Mouse (Mus musculus) kidney, embryonic 15.5 days (tissue): Measurements from ENCODE around the gene Fxyd5. TPM values are rescaled to one million over a fixed set of nuclear protein-coding genes. Genes with fewer than 3 reads are reported as not detected.
A peak's percentile ranks its signal among the peaks of the same experiment; 100 is the strongest.

ENCODE experiments used
- ATAC-seq: fragments of 200-750 bp; cut with Nextera tagmentation; replicated peaks from 2 replicates; pipeline ENCODE4 v1.8.0; 2017; ENCODE audit warnings: moderate TSS enrichment; ENCODE audit not compliant: low FRiP score
- H3K27ac ChIP-seq: fragments of 300-500 bp; sonication (generic); 2 replicates; pipeline ENCODE4 v1.5.1; 2015; ENCODE audit warnings: mild to moderate bottlenecking, inconsistent platforms
- H3K27me3 ChIP-seq: fragments of 300-500 bp; sonication (generic); 2 replicates; pipeline ENCODE4 v1.6.1; 2015; ENCODE audit warnings: inconsistent platforms
- H3K36me3 ChIP-seq: fragments of 300-500 bp; sonication (generic); 2 replicates; pipeline ENCODE4 v1.6.1; 2015; ENCODE audit warnings: inconsistent platforms
- H3K4me1 ChIP-seq: fragments of 300-500 bp; sonication (generic); 2 replicates; pipeline ENCODE4 v1.6.1; 2015; ENCODE audit warnings: inconsistent platforms
- H3K4me2 ChIP-seq: fragments of 300-500 bp; sonication (generic); 2 replicates; pipeline ENCODE4 v1.6.1; 2015; ENCODE audit warnings: moderate library complexity, mild to moderate bottlenecking, inconsistent platforms
- H3K4me3 ChIP-seq: fragments of 300-500 bp; sonication (generic); replicated peaks from 2 replicates; pipeline ENCODE4 v1.5.1; 2015; ENCODE audit warnings: mild to moderate bottlenecking, inconsistent platforms
- H3K9ac ChIP-seq: fragments of 300-500 bp; sonication (generic); 2 replicates; pipeline ENCODE4 v1.6.1; 2015; ENCODE audit warnings: mild to moderate bottlenecking, inconsistent platforms
- H3K9me3 ChIP-seq: fragments of 300-500 bp; sonication (generic); replicated peaks from 2 replicates; pipeline ENCODE4 v1.6.1; 2016; ENCODE audit warnings: inconsistent platforms
- WGBS: fragments of 180-500 bp; shearing (Covaris S2); methylation state at CpG from one replicate; pipeline ENCODE4 v1.1.7; 2015; ENCODE audit warnings: mixed read lengths; 5-methylcytosine and 5-hydroxymethylcytosine counted together
- polyA plus RNA-seq: library from polyadenylated mRNA; unstranded; fragments of >200 nt; fragmentation: Nextera tagmentation; extraction: Ambion mirVana; gene quantifications from 2 replicates; pipeline ENCODE4 v1.2.1, GENCODE M21; 2015

The Fxyd5 gene
- polyA plus RNA-seq, 1 experiment from 2014 or later: 35.0 TPM

DNA sequence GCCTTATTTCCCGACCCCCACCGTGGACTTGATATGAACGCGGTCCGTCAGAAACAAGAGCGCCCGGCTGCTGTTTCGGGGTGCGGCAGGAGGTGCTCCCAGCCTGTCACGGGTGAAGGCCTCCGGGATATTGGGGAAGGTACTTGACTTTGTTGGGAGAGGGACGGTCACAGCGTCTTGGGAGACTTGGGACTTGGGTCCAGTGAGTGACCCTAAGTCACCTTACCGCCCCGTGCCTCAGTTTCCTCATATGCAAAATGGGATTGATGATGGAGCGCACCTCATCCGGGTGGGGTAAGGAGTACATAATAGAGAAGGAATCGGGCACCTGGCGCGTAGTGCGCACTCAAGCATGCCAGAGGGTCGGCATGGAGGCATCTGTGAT is 10.0 kb upstream of the Fxyd5 start:
- Histone ChIP-seq H3K27ac (no peak overlapping the region), H3K4me1 (peaks cover 70% of the 10 kb centered on the region), H3K4me3 (peak overlapping the region; percentile 32), H3K27me3 (peaks cover 60% of the 10 kb centered on the region), H3K9me3 (no peaks in the 10 kb centered on the region), H3K4me2 (peak overlapping the region; percentile 59), H3K9ac (peak overlapping the region; percentile 29; the same call in 1 of the 2 replicates), H3K36me3 (no peaks in the 10 kb centered on the region)
- ATAC-seq: no peak
- WGBS: 4% methylated on average over 22 of the region's 22 CpGs

GRCm38 (mm10) chr7:31051321-31052021 is 9.2 kb upstream of the Fxyd5 start, which contains the start of gene Fxyd7:
TSS of gene Fxyd7 (minus strand) at chr7:31051467.
- no peak for ATAC-seq
- H3K27me3 ChIP-seq: peaks cover 62% of the 10 kb centered on the region
- under 1% methylated on average over 28 of the region's 28 CpGs for WGBS
- H3K9me3 ChIP-seq: no peaks in the 10 kb centered on the region
- H3K27ac ChIP-seq: no peak within 1 kb of the TSS
- peak within 1 kb of the TSS; percentile 32 for H3K4me3 ChIP-seq
- H3K4me2 ChIP-seq: peak within 1 kb of the TSS; percentile 59
- H3K36me3 ChIP-seq: no peaks in the 10 kb centered on the region
- H3K9ac ChIP-seq: peak within 1 kb of the TSS; percentile 29; the same call in 1 of the 2 replicates
- H3K4me1 ChIP-seq: peaks cover 69% of the 10 kb centered on the region

- H3K4me1 ChIP-seq: peaks cover 64% of the 10 kb centered on the region
- H3K27me3 ChIP-seq: peaks cover 64% of the 10 kb centered on the region
These were observed 8.6 kb upstream of the Fxyd5 start for GRCm38 (mm10) chr7:31050921-31051320.

DNA sequence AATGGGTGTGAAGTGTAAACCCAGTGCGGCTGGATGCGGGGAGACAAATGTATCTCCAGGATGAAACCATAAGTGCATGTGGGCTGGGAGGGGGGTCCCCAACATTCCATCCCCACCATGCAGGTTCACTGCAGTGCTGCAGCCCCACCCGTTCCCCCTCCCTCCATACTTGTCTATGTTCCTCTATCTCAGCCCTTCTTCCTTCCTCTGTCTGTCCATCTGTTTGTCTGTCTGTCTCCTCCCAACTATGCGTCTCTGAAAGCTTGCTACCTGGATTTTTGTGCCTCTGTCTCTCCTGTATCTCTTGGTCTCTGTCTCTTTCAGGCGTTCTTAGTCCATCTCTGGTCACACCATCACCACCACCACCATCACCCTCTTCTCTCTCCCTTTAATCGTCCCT is 8.2 kb upstream of the Fxyd5 start:
- WGBS: 5% methylated on average over 6 of the region's 6 CpGs
- ATAC-seq: no peak
- Histone ChIP-seq H3K4me3 (peak overlapping the region; percentile 32; the same call in 1 of the 2 replicates), H3K27me3 (peaks cover 64% of the 10 kb centered on the region), H3K27ac (no peak overlapping the region), H3K4me1 (peaks cover 61% of the 10 kb centered on the region), H3K4me2 (peak overlapping the region; percentile 59), H3K36me3 (no peaks in the 10 kb centered on the region), H3K9me3 (no peaks in the 10 kb centered on the region), H3K9ac (no peak overlapping the region)

More at GRCm38 (mm10) chr7:31050921-31051320, 8.6 kb upstream of the Fxyd5 start:
- H3K27ac ChIP-seq: no peak overlapping the region
- no peaks in the 10 kb centered on the region for H3K9me3 ChIP-seq
- H3K36me3 ChIP-seq: no peaks in the 10 kb centered on the region
- no peak for ATAC-seq
- H3K4me3 ChIP-seq: peak overlapping the region; percentile 32
- H3K9ac ChIP-seq: no peak overlapping the region
- 3% methylated on average over 9 of the region's 9 CpGs for WGBS
- H3K4me2 ChIP-seq: peak overlapping the region; percentile 59

DNA sequence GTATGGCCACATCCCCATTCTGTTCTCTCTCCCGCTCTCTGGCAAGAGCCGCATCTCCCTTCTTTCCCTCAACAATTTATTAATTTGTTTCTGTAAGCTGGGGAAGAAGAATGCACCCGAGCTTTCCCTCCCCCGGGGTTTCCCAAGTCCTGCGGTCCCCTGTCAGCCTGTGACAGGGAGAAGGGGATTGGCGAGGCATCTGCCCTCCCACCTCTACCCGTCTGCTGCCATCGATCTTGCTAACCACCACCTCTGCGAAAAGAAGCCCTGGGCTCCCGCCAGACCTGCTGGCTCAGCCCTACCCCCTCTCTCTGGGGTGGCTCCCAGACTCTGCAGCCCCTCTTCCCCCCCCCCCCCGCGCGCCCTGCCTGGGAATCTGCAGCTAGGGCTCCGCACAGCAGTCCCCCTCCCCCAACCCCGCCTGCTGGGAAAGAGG is 7.6 kb upstream of the Fxyd5 start:
- ATAC-seq: no peak
- Histone ChIP-seq H3K9me3 (no peaks in the 10 kb centered on the region), H3K36me3 (no peaks in the 10 kb centered on the region), H3K4me2 (peak overlapping the region; percentile 59), H3K9ac (no peak overlapping the region), H3K27me3 (peaks cover 66% of the 10 kb centered on the region), H3K4me3 (peak overlapping the region; percentile 32), H3K4me1 (peaks cover 55% of the 10 kb centered on the region), H3K27ac (no peak overlapping the region)
- under 1% methylated on average over 10 of the region's 15 CpGs for WGBS

DNA sequence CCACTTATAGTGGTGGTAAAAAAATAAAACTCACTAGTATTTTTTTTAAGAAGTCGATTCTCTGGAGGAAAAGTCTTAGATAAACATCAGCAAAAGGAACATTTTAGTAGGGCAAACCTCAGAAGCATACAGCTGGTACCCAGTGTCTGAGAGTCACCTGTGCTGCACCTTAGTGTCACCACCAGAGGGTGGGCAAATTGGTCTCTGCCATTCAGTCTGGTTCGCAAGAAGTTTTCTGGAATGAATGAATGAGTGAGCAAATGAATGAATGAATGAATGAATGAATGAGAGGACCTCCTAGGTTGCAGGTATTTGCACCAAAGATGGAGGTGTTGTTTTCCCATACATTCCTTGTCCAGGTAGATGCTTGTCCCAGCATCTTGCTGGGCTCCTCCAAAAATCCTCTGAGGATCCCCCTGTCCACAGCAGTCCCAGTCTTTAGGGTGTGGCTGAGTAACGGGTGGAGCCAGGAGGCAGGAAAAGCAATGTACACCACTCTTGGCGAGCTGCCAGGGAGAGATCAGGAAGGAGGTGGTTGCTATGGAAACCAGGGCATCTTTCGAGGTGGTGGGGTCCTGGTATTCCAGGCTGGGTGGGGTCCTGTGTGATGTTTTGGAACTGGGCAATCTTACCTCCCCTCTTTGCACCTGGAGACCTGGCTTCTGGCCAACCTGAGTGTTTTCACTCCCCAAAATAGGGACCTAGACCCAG is 7.0 kb upstream of the Fxyd5 start:
- H3K4me2 ChIP-seq: peak overlapping the region; percentile 59
- no peak overlapping the region for H3K9ac ChIP-seq
- ATAC-seq: no peak
- peaks cover 70% of the 10 kb centered on the region for H3K27me3 ChIP-seq
- peaks cover 49% of the 10 kb centered on the region for H3K4me1 ChIP-seq
- 17% methylated on average over 5 of the region's 5 CpGs for WGBS
- H3K4me3 ChIP-seq: no peak overlapping the region
- no peaks in the 10 kb centered on the region for H3K9me3 ChIP-seq
- no peak overlapping the region for H3K27ac ChIP-seq
- no peaks in the 10 kb centered on the region for H3K36me3 ChIP-seq

DNA sequence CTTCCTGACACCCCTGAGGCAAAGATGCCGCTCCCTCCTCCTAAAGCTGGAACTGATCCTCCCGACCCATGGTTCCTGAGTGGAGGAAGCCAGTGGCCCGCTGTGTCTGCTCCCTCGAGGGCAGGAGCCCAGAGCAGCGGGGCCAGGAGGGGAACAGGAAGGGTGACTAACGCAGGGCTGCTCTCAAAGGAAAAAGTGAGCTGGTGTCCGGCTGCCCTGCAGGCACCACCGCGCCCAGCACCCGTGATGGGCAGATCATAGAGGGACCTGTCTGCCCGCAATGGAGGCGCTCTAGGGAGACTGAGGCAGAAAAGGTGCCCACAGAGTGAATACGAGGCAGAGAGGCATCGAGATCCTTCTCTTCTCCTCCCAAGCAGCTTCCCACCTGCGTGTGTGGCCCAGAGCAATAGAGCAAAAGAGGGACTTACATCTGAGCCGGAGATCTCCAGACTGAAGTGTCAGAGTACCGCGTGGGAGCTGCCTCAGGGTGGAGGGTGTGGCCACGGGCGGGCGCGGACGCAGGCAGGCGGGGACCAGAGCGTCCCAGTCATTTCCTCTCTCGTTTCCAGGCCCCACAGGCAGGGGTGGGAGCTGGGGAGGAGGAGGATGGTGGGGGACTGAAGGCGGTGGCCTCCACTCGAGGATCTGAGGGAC is 492 bp downstream of the Fxyd5 start:
- WGBS: under 1% methylated on average over 28 of the region's 28 CpGs
- ATAC-seq: peak; percentile 72
- Histone ChIP-seq H3K4me2 (peak overlapping the region; percentile 63), H3K9ac (peak overlapping the region; percentile 35), H3K4me3 (peak overlapping the region; percentile 38), H3K27ac (0 out of 2 replicates have a peak overlapping the region, but pooled peaks have one; percentile 18), H3K27me3 (peaks cover 51% of the 10 kb centered on the region), H3K4me1 (peaks cover 18% of the 10 kb centered on the region), H3K9me3 (no peaks in the 10 kb centered on the region), H3K36me3 (no peaks in the 10 kb centered on the region)

DNA sequence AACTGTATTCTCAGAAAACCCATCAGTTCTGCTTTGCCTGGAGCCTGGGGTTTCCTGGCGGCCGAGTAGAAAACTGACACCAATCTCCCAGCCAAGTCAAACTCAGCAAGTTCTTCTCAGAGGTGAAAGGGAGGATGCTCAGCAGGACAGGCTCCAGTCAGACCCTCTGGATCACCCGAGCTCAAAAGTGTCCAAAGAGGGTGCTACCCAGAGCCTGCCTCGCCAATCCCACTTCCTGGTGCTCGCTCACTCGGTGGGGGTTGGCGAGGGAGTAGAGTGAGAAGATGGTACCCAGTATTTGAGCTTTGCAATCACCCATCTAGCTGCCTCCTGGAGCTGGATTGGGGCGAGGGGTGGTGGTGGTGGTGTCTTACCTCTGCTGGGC is 1.3 kb downstream of the Fxyd5 start:
- 32% methylated on average over 8 of the region's 8 CpGs for WGBS
- peak overlapping the region; percentile 35; the same call in 1 of the 2 replicates for H3K9ac ChIP-seq
- H3K4me1 ChIP-seq: peaks cover 18% of the 10 kb centered on the region
- peak overlapping the region; percentile 38; the same call in 1 of the 2 replicates for H3K4me3 ChIP-seq
- peaks cover 47% of the 10 kb centered on the region for H3K27me3 ChIP-seq
- H3K36me3 ChIP-seq: no peaks in the 10 kb centered on the region
- no peak for ATAC-seq
- H3K4me2 ChIP-seq: peak overlapping the region; percentile 63
- H3K9me3 ChIP-seq: no peaks in the 10 kb centered on the region
- no peak overlapping the region for H3K27ac ChIP-seq

DNA sequence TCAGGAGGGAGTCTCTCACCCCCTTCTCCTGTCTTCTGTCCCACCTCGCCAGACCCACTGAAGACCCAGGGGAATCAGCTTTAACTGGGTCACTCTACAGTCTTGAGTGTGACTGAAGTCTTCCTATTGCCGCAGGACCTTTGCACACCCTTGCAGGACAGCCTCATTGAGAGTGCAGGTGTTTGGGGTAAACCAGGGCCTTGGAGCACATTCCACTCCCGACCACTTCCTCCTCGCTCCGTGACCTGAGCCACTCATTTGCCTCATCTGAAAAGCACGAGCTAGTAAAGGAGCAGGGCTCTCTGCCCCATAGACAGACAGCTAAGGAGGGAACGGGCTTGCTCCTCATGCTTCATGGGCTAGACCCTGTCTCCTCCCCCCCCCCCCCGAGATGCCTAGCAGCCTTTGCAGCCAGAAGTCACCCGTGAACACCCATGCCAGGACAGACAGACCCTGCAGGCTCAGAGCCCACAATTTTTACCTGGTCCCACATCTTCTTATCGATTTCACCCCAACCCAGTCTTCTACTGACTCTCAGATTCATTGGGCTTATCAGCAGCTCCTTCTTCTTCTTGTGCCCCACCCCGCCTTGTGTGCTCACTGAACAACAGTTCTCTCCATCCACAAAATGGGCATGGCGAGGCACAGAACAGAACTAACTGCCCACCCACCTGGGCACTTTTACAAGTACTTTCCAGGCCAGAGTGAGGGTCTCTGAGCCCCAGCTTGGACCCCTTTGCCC is 1.8 kb downstream of the Fxyd5 start:
- 81% methylated on average over 12 of the region's 12 CpGs for WGBS
- Histone ChIP-seq H3K4me2 (peak overlapping the region; percentile 63), H3K4me1 (peaks cover 18% of the 10 kb centered on the region), H3K27ac (no peak overlapping the region), H3K9ac (no peak overlapping the region), H3K9me3 (no peaks in the 10 kb centered on the region), H3K4me3 (no peak overlapping the region), H3K27me3 (peaks cover 47% of the 10 kb centered on the region), H3K36me3 (no peaks in the 10 kb centered on the region)
- ATAC-seq: no peak

DNA sequence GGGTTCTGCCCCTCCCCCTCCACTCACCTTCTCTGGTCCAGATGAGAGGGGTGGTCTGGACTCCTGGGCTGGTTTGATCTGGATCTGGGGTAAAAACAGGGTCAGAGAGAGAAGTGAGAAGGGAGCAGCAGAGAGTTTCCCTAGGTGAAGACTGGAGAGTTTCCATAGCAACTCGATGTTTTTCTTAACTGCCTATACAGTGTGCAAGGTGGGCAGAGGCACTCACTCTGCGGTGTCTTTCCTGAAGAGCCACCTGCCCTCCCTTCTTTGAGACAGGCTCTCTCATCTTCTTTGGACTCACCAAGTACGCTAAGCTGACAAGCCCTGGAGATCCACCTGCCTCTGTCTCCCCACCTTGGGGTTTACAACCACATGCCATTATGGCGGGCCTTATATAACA is 3.3 kb downstream of the Fxyd5 start:
- Histone ChIP-seq H3K27ac (no peak overlapping the region), H3K27me3 (peaks cover 37% of the 10 kb centered on the region), H3K9me3 (no peaks in the 10 kb centered on the region), H3K4me3 (no peak overlapping the region), H3K36me3 (no peaks in the 10 kb centered on the region), H3K4me2 (no peak overlapping the region), H3K4me1 (peaks cover 18% of the 10 kb centered on the region), H3K9ac (no peak overlapping the region)
- WGBS: 86% methylated on average over 4 of the region's 4 CpGs
- no peak for ATAC-seq

DNA sequence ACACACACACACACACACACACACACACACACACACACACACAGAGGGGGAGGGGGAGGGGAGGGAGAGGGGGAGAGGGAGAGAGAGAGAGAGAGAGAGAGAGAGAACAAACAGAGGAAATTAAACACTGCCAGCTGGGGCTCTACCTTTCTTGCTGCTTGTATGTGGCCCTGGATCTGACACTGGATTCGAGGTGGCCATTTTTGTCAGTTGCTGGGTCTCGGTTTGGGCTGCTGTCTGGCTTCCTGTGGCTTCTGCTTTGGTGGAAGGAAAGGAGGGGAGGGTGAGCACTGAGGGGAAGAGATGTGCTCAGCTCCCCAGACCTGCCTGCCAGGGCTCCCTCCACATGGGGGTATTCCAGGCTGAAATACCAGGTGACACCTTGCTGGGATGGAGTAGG is 4.6 kb downstream of the Fxyd5 start:
- Histone ChIP-seq H3K9ac (no peak overlapping the region), H3K4me2 (no peak overlapping the region), H3K27me3 (peaks cover 25% of the 10 kb centered on the region), H3K4me3 (no peak overlapping the region), H3K9me3 (no peaks in the 10 kb centered on the region), H3K27ac (no peak overlapping the region), H3K36me3 (no peaks in the 10 kb centered on the region), H3K4me1 (peaks cover 24% of the 10 kb centered on the region)
- WGBS: 77% methylated on average over 2 of the region's 2 CpGs
- ATAC-seq: no peak
